Mouse (Mus musculus): Measurements from ENCODE around the gene Brwd1.
"Not testable (repeated sequence)": the region's sequence is repeated elsewhere in the genome, so short reads cannot be mapped to it uniquely, and the experiment has no call there.

The Brwd1 gene

DNA sequence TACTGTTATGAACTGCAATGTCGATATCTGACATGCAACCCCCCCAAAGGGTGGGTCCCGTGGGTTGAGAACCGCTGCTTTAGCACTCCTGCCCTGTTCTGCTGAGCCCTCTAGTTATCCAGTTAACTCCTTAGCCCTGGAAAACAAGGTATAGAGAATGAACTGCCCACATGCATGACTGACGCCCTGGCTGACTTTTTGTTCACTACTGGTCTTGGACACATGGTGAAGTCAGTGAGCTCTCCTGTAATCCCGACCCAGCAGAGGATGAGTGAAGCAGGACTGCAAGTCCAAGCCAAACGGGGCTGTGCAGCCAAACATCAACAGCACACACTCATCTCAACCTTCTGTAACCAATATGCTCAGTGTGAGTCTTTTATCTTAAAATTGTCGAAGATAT lies 1.8 kb downstream of the Brwd1 start:
- no peak for DNase-seq

DNA sequence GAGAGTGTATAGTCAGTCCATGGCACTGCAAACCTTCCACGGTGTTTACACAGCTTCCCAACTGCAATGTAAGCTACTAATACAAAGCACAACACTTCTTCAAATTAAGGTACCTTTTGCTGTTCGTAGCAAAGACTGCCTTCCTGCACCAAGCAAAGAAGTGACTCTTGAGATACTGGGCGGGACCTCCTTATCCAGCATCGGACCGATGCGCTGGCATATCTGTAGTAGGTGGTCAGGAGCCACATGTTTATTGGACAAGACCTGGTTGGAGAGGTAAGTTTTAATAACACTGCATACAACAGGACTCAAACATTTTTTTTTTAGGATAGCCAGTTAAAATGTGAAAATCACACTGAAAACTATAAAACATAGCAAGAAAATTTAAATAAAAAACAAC lies 14.0 kb downstream of the Brwd1 start:
- DNase-seq, result no peak

DNA sequence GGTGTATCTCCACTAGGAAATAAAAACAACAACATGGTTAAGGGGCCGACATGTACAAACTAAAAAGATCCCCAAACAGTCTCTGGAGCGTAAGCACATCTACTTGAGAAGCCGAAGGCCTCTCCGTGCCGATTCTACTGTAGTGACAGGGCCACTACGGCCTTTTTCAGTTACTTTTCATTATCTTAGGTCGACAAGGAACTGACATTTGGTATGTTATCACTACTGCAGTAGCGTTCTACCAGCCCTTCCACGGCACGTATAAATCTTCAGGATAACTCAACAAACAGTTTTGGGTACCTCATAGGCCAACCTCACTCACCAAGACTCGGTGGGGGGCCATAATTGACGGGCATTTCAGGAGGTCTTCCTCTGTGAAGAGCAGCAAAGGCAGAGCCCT lies 16.2 kb downstream of the Brwd1 start:
- DNase-seq, result no peak

DNA sequence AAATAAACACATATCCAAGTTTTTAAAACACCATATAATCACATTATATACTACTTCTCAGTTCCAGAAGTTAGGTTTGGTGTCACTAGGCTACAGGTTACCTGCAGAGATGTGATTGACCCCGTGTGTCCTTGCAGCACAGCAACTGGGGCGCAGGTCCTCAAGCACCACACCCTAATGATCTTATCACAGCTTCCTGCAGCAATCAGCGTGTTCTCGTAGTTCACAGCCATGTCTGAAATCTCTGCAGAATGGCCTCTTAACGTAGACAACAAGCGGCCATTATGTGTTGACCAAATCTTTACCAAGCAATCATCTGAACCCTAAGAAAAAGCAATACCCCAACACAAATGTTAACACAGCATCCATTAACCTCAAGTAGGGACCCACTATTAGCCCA lies 17.7 kb downstream of the Brwd1 start:
- no peak for DNase-seq

DNA sequence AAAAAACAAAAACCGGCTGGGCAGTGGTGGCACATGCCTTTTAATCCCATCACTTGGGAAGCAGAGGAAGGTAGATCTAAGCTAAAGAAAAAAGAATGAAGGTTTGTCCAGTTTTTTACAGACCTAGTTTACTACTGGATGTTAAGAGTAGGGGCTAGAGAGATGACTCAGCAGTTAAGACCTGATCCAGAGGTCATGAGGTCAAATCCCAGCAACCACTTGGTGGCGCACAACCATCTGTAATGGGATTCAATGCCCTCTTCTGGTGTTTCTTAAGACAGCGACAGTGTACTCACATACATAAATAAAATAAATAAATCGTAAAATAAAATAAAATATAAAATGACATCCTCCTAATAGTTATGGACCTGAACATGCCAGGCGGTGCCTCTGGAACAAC lies 38.2 kb downstream of the Brwd1 start:
- peak; percentile 42 to 57 for DNase-seq

DNA sequence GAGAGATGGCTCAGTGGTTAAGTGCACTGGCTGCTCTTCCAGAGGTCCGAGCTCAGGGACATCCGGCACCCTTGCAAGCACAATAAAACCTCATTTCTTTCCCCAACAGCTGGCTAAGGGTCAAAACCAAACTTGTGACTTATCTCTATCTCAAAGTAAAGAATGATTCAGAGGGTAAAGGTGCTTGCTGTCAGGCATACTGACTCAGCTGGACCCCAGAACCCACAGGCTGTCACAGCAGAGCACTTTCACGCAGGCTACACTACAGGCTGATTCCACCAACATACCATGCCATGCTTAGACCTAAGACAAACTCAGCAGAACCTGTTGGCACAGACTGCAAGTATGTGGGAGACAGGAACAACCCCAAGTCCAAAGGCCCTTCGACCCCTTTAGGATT lies 41.6 kb downstream of the Brwd1 start:
- no peak for DNase-seq

DNA sequence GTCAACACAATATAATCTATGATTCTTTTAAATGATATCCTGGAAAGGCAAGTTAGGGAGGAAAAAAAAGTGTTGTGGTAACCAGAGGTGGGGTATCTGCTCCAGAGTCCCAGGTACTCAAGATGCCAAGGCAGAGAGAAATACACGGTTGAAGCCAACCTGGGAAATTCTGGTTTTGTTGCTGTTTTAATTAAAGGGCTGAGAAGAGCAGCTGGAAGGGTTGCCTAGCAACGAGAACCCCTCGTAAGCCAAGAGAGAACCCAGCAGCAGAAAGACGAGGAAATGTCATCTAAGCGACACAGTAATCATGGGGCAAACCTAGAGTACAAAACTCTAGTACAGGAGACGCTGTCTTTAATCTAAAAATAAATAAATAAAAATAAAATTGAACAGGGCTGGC lies 42.8 kb downstream of the Brwd1 start:
- DNase-seq, result no peak

DNA sequence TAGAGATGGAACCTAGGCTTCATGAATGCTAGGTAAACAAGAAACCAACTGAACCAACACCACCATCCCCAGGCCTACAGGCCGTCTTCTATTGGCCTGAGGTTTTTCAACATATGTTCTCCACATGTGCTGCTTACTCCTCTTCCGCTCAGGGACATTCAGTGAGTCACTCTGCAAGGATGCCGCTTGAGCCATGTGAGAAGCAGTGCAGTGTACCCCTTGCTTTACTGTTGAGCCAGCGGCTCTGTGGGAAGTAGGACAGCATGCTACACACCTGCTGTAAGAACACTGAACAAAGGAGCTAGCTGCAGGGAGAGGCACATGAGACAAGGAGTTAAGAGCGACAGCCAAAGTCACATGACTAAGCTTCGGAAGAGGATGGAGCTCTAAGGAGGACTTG lies 47.9 kb downstream of the Brwd1 start:
- DNase-seq, result no peak

DNA sequence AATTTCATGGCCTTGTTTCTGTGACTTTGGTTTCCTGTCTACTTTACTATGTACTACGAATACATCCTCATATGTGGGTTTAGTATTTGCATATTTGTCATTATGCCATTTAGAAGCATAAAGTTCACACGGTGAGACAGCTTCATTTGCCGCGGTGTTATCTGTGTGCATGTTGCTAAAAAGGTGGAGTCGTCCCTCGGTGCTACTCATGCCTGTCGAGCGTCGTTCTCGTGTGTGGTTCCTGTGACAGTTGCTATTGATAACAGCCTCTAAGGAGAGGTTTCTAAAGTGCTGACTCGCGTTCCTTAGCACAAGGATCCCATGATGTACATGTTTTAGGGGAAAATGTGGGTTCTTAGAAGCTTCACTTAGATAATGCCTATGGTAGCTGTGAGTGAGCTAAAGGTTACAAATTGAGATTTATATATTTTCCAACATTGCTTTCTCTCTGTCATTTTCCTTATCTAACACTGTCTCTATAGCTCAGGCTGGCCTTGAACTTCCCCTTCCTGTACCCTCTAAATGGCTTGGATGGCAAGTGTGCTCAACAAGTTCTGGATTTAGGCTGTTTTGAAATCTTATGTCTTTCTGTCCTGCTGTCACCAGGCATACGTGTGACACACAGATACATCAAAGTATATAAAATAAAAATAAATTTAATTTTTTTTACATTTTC lies 49.8 kb downstream of the Brwd1 start:
- no peak for DNase-seq

DNA sequence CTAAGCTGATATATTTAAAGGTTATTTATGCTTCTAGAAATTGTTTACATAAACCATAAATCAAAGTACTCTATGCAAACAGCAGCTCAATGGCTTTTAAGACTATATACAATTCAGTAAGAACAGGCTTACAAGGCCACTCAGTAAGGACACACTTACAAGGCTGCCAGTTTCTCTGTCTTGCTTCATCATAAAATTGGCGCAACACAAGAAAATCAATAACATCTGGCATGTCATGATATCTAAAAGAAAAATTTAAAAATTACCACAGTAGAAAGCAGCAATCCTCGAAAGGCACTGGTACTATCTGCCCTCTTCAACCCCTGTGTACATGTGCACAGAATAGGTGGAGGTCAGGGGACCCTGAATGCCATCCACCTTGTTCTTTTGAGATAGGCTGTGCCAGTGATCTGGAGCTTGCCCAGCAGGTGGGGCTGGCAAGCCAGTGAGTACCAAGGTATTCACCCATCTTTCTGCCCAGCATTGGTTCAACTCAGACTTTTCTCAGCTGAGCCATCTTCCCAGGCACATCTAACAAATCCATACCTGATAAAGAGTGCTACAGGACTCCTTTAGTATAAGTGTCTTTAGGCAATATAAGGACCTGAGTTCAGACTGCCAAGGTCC lies 51.7 kb downstream of the Brwd1 start:
- peak; percentile 15 to 18 for DNase-seq

DNA sequence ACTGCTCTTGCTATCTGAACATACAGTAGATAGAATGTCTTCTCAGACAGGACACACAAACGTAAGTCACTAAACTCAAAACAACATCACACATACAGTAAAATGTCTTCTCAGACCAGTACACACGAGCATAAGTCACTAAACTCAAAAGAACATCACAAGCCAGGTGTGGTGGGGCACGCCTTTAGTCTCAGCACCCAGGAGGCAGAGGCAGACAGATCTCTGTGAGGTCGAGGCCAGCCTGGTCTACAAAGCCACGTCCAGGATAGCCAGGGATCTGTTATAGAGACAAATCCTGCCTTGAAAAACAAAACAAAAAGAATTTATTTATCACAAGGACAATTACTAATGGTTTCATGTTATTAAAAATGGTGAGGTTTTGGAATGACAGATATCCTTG lies 56.1 kb downstream of the Brwd1 start:
- no peak for DNase-seq

DNA sequence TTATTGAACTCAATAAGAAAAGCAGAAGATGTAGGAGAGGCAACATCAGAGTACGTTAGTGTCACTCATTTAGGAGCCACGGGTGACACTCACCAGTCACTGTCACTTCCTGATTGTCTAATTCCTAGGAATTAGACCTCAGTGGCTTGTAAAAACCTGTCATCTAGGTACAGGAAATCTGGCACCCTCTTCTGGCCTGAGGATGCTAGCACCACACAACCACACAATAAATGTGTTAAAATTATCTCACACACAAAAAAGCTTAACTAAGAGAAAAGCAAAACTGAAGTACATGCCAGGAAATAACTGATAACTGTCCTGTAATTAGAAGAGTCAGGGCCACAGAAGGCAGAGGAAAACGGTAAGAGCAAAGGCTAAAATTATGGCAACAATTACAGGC lies 57.1 kb downstream of the Brwd1 start:
- no peak for DNase-seq

DNA sequence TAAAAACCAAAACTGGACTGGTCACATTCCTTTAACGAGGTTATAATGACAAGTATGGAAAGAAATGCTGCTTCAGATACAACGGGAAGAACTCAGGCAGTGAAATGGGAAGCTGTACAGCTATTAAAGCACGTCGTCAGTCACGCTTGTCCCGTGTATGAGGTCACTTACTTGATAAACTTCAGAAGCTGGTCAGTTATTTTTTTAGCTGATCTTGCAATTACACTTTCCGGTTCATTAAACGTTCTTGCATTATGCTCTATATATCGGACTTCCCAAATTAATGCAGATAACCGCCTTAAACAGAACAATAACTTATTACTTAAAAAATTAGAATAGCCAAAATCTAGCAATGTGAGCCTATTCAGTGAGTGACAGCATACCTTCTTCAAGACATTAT lies 61.3 kb downstream of the Brwd1 start:
- DNase-seq, result no peak

DNA sequence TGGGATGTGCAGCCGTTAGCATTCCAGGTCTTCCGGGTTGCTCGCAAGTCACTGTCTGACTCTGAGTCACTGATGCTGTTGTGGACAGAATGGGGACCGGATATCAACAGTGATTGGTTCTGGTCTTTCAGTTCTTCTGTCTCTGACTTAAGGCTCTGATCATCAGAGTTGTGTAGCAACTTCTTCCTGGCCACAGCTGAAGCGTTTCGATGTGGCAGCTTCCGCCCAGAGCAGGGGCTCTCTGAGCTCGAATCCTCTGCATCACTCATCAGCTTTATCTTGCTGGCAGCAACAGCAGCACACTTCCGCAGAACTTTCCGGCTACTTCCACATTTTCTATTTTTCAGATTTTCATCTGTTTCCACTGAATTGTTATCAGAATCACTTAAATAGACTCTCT lies 73.2 kb downstream of the Brwd1 start:
- not testable (repeated sequence) for DNase-seq

DNA sequence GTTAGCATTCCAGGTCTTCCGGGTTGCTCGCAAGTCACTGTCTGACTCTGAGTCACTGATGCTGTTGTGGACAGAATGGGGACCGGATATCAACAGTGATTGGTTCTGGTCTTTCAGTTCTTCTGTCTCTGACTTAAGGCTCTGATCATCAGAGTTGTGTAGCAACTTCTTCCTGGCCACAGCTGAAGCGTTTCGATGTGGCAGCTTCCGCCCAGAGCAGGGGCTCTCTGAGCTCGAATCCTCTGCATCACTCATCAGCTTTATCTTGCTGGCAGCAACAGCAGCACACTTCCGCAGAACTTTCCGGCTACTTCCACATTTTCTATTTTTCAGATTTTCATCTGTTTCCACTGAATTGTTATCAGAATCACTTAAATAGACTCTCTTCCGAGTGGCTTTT lies 78.0 kb downstream of the Brwd1 start:
- not testable (repeated sequence) for DNase-seq

DNA sequence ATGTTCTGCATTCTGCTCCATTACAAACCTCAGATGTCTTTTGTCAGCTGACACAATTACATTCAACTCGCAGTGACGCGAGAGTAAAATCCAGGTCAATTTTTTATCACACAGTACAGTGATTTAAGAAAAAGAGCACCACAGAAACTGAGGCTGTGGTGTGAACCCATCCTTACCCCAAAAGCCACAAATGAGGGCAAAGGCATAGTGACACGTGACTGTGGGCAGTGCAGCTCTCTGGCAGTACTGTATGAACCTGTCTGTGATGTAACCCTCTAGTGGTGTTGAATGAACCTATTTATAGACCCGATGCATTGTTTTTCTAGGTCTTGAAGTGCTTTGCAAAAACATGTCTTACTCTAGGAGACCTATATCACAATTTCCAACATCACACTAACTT lies 83.0 kb downstream of the Brwd1 start:
- no peak for DNase-seq

DNA sequence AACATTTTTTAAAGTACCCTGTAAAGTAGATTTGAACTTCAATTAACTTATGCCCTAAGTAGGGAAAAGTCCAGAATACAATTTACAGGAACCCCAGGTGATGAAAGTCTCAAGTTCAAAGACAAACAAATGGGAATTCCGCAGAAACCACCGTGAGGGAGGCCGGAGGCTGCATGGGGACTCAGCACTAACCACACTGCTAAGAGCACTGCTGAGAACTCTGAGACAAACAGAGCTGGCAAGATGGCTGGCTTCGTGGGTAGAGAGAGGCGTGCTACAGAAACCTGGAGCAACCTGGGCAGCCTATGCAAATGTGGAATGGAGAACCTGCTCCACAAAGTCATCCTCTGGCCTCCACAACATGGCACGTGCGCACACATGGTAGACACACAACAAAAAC lies 86.2 kb downstream of the Brwd1 start:
- no peak for DNase-seq

DNA sequence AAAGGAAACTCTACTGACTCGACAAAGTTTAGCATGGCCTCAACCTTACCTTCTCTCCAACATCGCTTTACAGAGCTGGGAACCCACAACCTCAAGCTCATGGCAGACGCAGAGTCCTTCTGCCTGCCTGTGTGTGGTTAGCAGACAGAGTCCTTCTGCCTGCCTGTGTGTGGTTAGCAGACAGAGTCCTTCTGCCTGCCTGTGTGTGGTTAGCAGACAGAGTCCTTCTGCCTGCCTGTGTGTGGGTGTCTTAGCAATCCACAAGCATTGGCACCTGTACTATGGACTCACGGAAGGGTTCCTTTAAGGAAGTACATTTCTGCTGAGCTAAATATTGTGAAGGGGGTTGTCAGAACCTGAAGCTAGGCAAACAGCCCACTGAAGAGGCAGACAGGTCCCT lies 87.8 kb downstream of the Brwd1 start:
- DNase-seq, result not testable (repeated sequence)

DNA sequence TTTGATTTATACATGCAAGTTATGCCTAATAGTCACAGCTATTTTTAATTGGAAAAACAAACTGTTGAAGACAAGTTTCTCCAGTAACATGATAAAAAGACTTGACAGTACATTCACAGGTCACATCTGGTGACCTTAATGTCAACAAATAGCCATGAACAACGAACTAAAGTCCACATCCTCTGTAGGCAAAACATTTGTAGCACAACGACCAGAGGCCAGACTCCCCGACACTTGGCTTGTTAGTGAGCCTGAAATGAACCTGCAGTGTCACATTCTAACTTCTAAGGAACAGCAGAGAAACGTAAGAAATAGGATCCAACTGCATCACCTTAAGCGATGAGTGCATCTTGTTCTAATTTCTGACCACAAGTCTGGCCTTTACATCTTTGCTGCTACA lies 89.7 kb downstream of the Brwd1 start:
- DNase-seq, result no peak

DNA sequence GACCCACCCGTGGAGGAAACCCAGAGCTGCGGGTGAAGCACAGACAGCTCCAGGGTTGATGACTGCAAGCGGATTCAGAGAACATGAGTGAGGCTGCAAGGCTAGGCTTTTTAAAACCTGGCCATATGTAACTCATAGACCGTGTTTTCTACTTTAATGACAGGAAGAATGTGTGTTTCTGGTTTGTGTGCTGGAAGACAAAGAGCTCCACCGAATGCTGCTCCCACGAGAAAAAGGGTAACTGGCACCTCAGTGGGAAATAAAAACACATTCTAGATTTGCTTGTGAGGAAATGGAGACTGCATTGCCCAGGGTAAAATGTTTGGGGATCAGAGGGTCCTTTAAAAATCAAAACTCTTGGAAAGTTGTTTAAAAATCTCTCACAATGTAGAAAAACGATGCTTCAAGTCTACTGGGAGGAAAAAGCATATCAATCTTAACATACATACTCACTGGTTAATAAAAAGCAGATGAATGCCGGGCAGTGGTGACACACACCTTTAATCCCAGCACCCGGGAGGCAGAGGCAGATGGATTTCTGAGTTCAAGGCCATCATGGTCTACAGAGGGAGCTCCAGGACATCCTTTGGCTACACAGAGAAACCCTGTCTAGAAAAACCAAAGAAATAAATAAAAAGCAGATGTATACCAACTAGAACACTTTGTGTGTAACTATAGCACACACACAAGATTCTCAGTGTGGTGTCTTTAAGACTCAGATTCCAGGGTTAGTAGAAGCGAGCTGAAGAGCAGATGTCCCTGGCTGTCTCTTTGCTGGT lies 91.0 kb downstream of the Brwd1 start:
- peak; percentile 20 to 22 for DNase-seq

DNA sequence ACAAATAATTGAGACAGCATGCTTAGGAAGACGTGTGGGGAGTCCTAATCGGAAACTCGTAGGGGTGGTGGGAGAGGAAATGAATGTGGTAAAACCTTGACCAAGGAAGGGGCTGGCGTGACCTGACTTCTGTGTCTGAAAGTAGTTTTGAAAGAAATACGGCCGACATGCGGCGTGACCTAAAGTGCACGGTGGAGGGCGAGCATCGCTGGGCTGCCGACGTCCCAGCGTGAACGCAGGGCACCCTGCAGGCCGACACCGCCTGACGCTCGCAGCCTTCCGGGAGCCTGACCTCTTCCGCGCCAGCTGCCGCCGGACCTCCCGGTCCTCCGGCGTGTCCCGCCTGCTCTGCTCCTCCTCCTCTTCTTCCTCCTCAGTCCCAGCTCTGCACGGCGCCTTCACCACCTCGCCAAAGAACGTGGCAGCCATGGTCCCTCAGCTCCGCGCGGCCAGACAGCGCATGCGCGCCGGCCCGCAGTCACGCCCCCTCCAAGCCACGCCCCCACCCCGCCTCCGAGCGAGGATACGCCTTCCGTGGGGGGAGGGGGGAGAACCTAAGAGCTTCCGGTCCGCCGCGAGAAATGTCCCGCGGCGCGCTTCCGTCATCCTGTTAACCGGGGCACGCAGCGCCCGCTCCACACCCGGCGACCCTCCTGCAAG lies 91.7 kb downstream of the Brwd1 start, which contains the start of gene Psmg1:
Gene Psmg1, minus strand, starts transcription at position 499 of the 660 bp plus-strand sequence.
- peak; percentile 100 for DNase-seq

DNA sequence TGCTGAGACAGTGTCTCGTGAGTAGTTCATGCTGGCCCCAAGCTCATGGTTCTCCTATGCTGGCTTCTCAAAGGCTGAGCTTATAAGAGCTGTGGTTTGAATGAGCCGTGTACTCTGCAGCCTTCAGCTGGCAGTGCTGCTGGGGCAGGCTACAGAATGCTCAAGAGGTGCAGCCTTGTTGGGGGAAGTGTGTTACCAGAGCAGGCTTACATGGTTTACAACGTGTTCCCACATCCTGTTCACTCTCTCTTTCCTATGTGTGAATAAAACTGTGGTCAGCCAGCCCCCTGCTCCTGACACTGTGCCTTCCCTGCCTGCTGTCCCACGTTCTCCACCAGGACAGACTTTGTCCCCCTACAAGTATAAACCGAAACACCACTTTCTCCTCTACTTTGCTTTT lies 97.4 kb downstream of the Brwd1 start:
- DNase-seq, result no peak

DNA sequence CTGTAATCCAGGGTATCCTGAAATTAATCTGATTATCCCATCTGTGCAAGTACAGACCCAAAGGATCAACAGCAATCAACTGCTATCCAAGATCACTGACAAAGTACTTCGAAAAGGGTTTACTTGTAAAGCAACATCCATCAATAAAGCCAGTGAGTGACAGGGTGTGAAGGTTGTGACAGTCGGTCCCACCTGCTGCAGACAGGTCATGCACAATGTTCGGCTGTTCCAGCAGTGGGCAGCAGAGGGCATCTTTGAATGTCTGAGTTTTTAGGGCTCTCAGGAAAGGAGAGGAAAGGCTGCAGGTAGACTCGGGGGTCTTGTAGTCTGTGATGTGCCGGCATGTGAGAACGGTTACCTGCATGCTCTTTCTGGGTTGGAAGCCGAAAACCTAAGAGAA lies 98.7 kb downstream of the Brwd1 start:
- peak; percentile 32 to 40 for DNase-seq

DNA sequence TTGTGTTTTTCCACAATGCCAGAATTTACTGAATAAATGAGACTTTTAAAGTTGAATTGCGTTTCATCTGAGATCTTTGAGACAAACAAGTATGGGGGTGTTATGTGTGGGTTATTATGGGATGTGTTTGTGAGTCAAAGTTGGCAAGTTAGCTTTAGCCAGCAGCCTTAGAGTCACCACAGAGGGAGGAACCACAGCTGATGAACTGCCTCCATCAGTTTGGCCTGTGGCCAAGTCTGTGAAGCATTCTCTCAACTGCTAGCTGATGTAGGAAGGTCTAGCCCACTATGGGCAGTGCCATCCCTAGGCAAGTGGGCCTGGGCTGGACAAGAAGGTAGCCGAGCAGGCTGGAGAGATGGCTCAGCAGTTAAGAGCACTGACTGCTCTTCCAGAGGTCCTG lies 111.5 kb downstream of the Brwd1 start:
- DNase-seq, result no peak

Data from cerebellum, postnatal 14 days (tissue).